Mouse (Mus musculus): ENCODE measurements around the gene Fbxw17. TPM values are rescaled to one million over a fixed set of nuclear protein-coding genes. Genes with fewer than 3 reads are reported as not detected.
"Not testable (repeated sequence)": the region's sequence is repeated elsewhere in the genome, so short reads cannot be mapped to it uniquely, and the experiment has no call there.

Gene Fbxw17
- 10 to 100 TPM; 13.6 to 18.4 TPM for total RNA-seq (2021)
- long read RNA-seq, experiment 1, partial matches to known transcripts = 1 of 6 reads
- long read RNA-seq, experiment 1, other reads (novel, unspliced or antisense) = 2 of 6 reads
- long read RNA-seq, experiment 2, partial matches to known transcripts = 1 of 12 reads
- long read RNA-seq, experiment 2, other reads (novel, unspliced or antisense) = 5 of 12 reads

DNA sequence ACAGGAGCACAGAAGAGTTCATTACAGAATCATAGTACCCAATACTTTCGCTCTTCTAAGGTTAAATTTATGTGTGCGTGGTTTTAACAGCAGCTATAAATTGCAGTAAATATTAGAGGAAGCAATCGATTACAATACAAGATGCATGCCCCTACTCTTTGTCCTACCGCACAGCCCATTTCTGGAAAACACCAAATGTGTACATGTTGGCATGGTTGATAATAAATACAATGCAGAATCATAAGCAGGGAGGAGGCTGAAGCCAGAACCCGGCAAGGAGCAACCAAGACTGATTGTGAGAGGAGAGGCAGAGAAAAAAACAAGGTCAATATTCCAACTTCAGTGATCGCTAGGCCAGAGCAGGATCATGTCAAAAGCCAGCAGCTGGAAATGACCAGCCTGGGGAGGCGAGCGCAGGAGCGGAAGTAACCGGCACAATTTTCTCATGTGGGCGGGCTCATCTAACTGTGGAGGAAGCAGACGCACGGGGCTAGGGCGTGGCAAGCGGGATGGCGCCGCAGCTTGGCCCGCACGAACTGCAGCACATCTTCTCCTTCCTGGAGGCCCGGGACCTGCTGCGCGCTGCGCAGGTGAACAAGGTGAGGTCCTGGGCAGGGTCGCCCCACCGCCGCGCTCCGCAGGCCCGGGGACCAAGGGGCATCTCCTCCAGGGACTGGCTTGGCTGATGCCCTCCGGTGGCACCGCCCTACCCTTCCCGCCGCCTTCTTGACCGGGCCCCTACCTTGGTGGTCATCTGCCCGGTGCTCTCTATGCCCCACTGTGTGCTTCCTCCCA, at the start of gene Fbxw17:
Fbxw17 (plus strand) TSS at position 476 of the 795 bp plus-strand sequence.
- DNase-seq (ENCODE audit: low spot score in 2 of 2) = peak; percentile 68 to 75

DNA sequence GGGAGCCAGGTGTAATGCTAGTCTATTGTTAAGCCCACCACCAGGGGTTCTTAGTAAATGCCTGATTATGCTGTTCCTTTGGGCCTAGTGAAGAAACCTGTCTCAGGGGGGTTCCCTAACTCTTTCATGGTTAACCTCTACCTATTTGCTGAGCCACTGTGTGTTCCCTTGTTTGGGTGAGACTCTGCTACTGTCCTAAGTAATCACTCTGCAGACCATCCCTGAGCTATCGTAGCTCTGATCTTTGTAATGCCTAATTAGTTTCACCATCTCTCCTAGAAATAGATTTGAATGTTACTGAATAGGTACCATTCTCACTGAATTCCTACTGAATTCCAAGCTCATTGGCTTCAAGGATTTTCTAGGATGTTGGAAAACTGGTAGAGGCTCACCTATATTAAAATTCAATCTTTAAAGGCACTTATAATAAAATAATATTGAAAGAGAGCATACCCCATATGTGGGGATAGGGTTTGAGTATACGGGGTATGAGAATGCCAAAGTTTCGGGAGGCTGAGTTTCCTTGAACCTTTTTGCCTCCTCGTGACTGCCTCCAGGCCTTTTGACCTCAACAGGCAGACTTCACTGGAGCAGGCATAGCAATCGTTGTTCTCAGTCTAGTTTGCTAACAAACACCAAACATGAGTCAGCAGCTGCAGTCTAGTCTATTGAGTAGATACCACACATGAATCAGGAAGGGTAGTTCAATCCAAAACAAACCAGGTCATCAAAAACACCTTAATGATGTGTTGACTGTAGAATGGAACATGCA, 44.5 kb upstream of the Fbxw17 start:
- DNase-seq (ENCODE audit: low spot score in 2 of 2) = not testable (repeated sequence)

DNA sequence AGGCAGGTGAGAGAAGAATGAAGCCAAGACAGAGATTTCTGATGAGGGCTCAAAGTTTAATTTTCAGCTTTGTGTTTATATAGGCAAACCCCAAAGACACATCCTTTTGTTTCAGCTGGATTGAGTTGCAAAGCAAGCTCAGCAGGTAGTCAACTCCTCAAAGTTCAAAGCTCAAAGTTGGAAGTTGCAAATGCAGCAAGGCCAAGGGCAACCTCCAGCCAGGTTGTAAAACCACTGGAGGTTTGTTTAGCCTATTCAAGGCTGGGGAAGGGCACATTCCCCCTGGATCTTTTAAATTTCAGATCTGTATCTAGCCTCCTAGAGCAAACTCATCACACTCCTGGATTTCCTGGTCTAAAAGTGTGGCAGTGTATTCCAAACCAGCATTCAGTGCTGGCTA, 28.5 kb upstream of the Fbxw17 start:
- not testable (repeated sequence) for DNase-seq (ENCODE audit: low spot score in 2 of 2)

DNA sequence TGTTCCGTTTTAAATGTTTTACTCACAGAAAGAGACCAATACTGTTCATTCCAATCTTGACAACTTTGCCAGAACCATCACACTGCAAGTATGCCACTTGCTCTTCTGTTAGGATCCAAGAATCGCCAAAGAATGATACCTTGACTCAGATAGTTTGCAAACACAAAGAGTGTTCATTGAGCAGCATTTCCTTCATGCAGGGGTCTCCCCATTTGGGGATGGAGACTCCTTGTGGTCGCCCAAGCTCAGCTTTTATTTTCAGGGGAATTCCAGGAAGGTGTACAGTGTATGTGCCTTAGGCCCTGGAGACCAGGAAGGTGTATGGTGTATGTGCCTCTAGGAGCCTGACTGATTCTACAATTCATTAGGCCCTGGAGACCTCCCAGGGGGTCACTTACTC, 757 bp downstream of the Fbxw17 start:
- no peak for DNase-seq (ENCODE audit: low spot score in 2 of 2)

DNA sequence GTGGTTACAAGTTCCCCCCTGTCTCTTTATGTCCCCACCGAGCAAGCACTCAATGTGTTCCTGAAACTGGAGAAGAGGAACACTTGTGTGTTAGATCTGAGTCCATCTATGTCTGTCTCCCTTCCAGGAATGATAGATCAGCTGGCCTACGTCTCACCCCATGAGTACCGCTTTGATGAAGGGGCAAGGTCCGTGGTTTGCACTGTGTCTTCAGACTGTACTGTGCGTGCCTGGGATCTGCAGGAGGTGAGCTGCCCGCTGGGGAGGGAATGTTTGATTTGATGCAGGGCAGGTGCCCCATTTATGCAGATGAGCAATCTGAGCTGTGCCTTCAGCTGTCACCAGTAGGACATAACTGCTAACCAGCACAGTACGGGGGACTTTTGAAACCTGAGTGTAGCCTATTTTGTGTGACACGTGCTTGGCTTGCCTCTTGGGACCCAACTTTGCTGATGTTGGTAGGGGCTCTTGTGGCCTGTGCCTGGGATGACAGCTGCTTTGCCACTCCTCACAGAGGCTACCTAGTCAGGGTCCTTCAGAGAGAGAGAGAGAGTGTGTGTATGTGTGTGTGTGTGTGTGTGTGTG, 6.1 kb downstream of the Fbxw17 start:
- DNase-seq (ENCODE audit: low spot score in 2 of 2) = no peak

DNA sequence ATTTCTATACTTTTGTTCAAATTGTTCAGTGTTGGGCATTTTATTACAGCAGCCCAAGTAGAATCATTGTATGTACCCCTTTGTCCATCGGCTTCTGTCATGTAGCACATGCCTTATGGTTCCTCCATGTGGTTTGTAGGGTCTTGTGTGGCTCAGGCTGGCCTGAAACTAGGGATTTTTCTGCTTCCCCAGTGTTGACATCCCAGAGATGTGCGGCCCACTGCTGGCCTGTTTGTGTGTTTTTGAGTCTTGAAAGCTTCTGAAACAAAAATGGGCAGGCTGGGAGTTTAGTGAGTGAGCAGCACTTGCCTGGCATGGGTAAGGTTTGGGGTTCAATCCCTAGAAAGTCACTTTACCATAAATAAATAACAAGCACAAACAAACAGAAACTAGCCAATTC, 6.9 kb downstream of the Fbxw17 start:
- DNase-seq (ENCODE audit: low spot score in 2 of 2) = no peak

DNA sequence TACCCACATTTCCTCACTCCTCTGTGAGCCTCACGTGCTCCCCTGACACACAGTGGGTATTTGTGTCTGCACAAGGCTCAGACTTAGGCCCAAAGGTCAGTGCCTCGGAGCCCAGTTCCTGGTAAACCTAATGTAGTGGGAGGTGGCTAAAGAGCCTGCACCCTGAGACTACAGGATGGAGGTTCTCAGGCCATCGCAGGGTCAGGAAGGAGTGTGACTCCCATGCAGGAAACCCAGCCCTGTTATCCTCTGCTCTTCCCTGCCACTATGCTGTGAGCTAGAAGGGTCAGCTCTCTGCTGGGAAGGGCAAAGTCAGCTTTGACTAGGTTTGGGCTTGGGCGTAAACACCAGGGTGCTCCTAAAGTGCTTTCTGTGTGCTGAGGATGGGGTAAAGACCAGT, 9.0 kb downstream of the Fbxw17 start:
- no peak for DNase-seq (ENCODE audit: low spot score in 2 of 2)

DNA sequence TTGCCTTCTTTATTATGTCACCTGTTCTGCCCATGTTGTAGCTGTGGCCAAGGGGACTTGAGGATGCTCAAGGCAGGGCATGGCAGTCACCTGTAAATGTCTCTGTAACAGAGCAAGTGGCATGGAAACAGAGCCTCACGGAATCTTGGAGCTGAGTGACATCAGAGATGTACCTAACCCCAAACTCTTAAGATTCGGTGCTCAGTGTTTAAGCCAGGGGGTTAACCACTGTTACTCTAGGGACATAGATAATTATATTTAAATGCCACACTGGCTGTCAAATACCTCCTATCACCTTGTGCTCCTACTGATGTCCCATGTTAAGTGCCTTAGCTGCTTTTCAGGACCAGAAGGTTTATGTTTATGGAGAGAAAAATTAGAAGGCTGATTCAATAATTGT, 26.1 kb downstream of the Fbxw17 start, which contains the start of gene Gm47429:
Gm47429 (minus strand) TSS at position 101 of the 400 bp plus-strand sequence.
- no peak for DNase-seq (ENCODE audit: low spot score in 2 of 2)

DNA sequence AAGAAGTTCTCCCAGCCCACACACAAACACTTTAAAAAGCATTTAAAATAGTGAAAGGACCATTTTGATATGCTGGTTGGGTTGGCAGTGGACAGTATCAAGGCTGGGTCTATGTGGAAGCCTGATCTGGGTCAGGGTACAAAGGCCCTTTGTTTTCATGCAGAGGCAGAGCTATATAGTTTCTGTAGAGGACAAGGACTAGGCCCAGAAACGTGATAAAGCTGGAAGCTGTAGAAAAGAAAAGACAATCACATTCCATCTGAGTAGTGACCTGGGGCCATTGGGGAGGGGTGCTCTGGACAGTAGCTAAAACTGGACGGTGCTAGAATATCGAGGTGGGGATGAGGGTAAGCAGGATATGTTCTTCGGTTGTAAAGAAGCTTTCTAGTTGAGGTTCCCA, 27.6 kb downstream of the Fbxw17 start:
- DNase-seq (ENCODE audit: low spot score in 2 of 2) = no peak

DNA sequence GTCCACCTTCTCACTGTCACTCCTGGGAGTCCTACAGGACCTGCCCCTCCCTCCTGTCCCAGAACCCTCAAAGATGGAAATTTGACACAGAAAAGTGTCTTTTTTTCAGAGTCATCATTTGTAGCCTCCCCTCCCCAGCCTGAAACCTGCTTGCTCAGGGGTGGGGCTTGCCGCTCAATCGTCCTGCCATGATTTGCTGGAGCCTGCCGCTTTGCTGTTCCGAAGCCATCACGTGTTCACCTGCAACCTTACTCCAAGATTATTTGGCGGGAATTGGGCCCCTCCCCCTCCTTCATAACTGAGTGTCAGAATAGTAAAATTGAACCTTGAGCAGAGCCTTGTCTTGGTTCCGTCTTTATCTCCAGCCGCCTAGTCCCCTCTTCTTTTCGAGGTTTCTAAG, 34.6 kb downstream of the Fbxw17 start:
- DNase-seq (ENCODE audit: low spot score in 2 of 2) = not testable (repeated sequence)

DNA sequence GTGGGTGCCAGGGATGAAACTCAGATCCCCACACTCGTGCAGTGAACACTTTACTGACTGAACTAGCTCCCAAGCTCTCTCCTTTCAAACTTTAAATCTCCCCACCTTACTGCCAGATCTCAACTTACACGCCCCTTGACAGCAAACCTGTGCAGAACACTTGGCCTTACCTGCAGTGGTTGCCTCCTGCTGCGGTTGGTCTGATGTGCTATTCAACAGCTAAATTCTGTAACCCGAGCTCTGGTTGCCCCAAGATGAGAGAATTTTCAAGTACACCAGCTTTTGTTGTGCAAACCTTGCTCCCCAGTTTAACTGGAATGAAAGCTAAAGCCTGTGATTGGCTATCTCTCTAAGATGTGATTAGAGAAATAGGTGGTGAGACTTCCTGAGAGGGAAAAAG, 35.8 kb downstream of the Fbxw17 start:
- DNase-seq (ENCODE audit: low spot score in 2 of 2) = no peak

DNA sequence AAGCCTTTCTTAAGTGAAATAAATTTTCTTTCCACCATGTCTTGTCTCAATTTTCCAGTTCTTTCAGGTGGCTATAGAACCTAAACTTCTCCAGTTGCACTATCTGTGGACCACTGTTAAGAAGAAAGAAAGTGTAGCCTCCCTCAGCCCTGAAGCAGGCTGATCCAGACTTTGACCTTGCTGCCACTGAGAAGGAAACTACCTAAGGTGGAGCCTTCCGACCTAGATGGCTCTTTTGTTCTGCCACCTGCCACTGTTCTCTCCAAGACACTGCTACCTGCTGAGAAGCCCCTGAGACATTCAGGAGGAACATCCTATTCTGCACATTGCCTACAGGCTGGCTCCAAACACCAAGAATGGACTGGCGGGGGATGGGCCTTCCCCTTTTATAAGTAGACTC, 42.8 kb downstream of the Fbxw17 start:
- not testable (repeated sequence) for DNase-seq (ENCODE audit: low spot score in 2 of 2)

DNA sequence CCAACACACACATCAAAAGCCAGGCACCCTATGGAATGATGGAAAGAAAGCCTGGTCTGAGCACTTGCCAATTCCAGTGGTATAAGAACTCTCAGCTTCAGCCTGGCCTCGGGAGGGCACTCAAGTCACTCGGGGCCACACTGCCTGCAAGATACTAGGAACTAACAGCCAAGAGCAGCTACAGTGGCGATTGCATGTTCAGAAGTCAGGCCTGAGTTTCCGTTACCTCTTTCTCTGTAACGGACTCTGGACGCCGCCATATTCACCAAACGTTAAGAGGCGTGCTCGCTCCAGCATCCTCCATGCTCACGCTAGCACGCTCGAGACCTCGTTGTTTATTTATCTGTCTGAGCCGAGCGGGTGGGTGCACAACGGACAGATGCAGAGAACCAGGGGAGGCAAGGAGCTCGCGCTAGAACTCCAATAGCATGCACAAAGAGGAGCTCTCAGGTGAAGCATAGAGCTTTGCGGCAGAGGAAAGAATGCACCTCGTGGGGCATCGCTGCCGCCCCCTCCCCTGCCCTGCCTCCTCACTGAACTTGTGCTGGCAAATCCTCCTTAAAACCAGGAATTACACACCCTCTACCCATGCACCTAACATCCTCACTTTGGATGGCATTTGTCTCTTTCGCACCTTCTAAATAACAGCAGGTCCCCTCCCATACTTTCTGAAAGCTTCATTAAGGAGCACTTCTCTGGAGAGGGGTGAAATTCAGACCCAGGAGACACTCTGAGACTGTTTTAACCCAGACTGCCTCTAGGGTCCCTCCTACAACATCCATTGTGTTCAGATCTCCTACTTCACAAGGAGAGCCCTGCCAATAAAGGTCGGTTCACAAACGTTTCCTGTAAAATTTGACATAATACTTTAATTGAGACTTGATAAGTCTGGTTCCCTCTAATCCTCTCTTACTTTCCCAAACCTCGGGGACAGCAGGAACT, 47.2 kb downstream of the Fbxw17 start:
- DNase-seq (ENCODE audit: low spot score in 2 of 2) = no peak

DNA sequence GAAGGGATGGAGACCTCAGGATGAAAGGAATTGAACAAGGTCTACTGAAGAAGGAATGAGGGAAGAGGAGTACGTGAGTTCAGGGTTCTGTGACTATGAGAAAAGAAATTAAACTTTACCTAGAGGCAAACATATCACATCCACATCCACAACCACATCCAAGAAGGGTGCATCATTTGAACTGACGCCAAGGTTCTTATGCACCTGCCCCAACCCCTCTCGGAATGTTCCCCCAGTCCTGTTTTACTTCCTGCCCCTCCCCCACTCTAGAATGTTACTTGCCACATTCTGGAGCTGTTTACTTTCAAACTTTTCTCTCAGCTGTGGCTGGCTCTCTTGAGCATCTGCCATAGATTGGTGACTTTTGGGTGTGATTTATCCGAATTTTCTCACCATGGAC, 49.3 kb downstream of the Fbxw17 start, which contains the start of gene Nutm2:
Nutm2 (plus strand) TSS at position 301 of the 400 bp plus-strand sequence.
- DNase-seq (ENCODE audit: low spot score in 2 of 2) = no peak

Other genes starting within 250 kb of the Fbxw17 start
- not detected for gene Gm906, start 167.6 kb upstream of the Fbxw17 start, total RNA-seq (2021)
- not detected for gene Gm47429, start 26.0 kb downstream of the Fbxw17 start, total RNA-seq (2021)
- not detected for gene Nutm2, start 49.4 kb downstream of the Fbxw17 start, total RNA-seq (2021)
- not detected for gene Gm904, start 225.4 kb downstream of the Fbxw17 start, total RNA-seq (2021)

Measured in layer of hippocampus, postnatal 14 days (tissue).